Mouse (Mus musculus) midbrain, embryonic 11.5 days (tissue): Measurements from ENCODE around the gene Rbfox1. TPM values are rescaled to one million over a fixed set of nuclear protein-coding genes. Genes with fewer than 3 reads are reported as not detected.

ENCODE experiments used
- ATAC-seq: fragments of 200-750 bp; cut with Nextera tagmentation; 2 replicates; pipeline ENCODE4 v1.8.0; 2017; ENCODE audit warnings: moderate TSS enrichment, moderate library complexity; ENCODE audit not compliant: low FRiP score
- DNase-seq: peaks from one replicate; pipeline ENCODE4 v3.0.0; 2015; ENCODE audit warnings: low spot score; ENCODE audit errors: missing footprints
- H3K27ac ChIP-seq: fragments of 300-500 bp; sonication (generic); 2 replicates; pipeline ENCODE4 v1.5.1; 2014; ENCODE audit warnings: low read depth, low read length
- H3K27me3 ChIP-seq: fragments of 300-500 bp; sonication (generic); 2 replicates; pipeline ENCODE4 v1.6.1; 2014; ENCODE audit warnings: mild to moderate bottlenecking, low read length, moderate library complexity, mixed read lengths; ENCODE audit not compliant: control insufficient read depth, insufficient read depth
- H3K36me3 ChIP-seq: fragments of 300-500 bp; sonication (generic); 2 replicates; pipeline ENCODE4 v1.6.1; 2014; ENCODE audit warnings: mild to moderate bottlenecking, low read length, moderate library complexity, mixed read lengths; ENCODE audit not compliant: control insufficient read depth, insufficient read depth
- H3K4me1 ChIP-seq: fragments of 300-500 bp; sonication (generic); 2 replicates; pipeline ENCODE4 v1.6.1; 2014; ENCODE audit warnings: low read length; ENCODE audit not compliant: control insufficient read depth, insufficient read depth
- H3K4me2 ChIP-seq: fragments of 300-500 bp; sonication (generic); 2 replicates; pipeline ENCODE4 v1.6.1; 2014; ENCODE audit warnings: mild to moderate bottlenecking, moderate library complexity
- H3K4me3 ChIP-seq: fragments of 300-500 bp; sonication (generic); 2 replicates; pipeline ENCODE4 v1.5.1; 2014; ENCODE audit warnings: low read depth, low read length
- H3K9ac ChIP-seq: fragments of 300-500 bp; sonication (generic); 2 replicates; pipeline ENCODE4 v1.6.1; 2014; ENCODE audit warnings: low read length
- H3K9me3 ChIP-seq: fragments of 300-500 bp; sonication (generic); 2 replicates; pipeline ENCODE4 v1.6.1; 2016; ENCODE audit warnings: low read length; ENCODE audit not compliant: control insufficient read depth
- WGBS: fragments of 180-500 bp; shearing (Covaris S2); extraction: QIAGEN DNeasy Blood & Tissue Kit; methylation state at CpG from one replicate; pipeline ENCODE4 v1.1.7; 2014; 5-methylcytosine and 5-hydroxymethylcytosine counted together
- polyA plus RNA-seq: library from polyadenylated mRNA; unstranded; fragments of >200 nt; fragmentation: Nextera tagmentation; extraction: Ambion mirVana; gene quantifications from 2 replicates; pipeline ENCODE4 v1.2.1, GENCODE M21; 2014

Gene Rbfox1
- polyA plus RNA-seq, 1 experiment from 2014 or later = 6.1 TPM

GRCm38 (mm10) chr16:6414846-6415245 lies 529.7 kb downstream of the Rbfox1 start:
- Histone ChIP-seq H3K27me3 (no peaks in the 10 kb centered on the region), H3K27ac (no peak overlapping the region), H3K4me2 (no peak overlapping the region), H3K4me3 (no peak overlapping the region), H3K4me1 (no peaks in the 10 kb centered on the region), H3K9me3 (no peaks in the 10 kb centered on the region), H3K36me3 (no peaks in the 10 kb centered on the region), H3K9ac (no peak overlapping the region)
- WGBS = 29% methylated on average over 2 of the region's 2 CpGs
- ATAC-seq (no peak), DNase-seq (no peak)

GRCm38 (mm10) chr16:6421623-6422145 lies 536.5 kb downstream of the Rbfox1 start:
- H3K9me3 ChIP-seq = no peaks in the 10 kb centered on the region; the same call in 1 of the 2 replicates
- ATAC-seq (no peak), DNase-seq (no peak)
- H3K9ac ChIP-seq = no peak overlapping the region
- no peak overlapping the region for H3K27ac ChIP-seq
- no peaks in the 10 kb centered on the region for H3K27me3 ChIP-seq
- no peak overlapping the region for H3K4me3 ChIP-seq
- no peak overlapping the region for H3K4me2 ChIP-seq
- 75% methylated on average over 3 of the region's 3 CpGs for WGBS
- no peaks in the 10 kb centered on the region for H3K4me1 ChIP-seq
- H3K36me3 ChIP-seq = no peaks in the 10 kb centered on the region

GRCm38 (mm10) chr16:6423878-6424409 lies 538.8 kb downstream of the Rbfox1 start:
- no peaks in the 10 kb centered on the region; the same call in 1 of the 2 replicates for H3K9me3 ChIP-seq
- H3K9ac ChIP-seq = no peak overlapping the region
- H3K27ac ChIP-seq = no peak overlapping the region
- H3K4me3 ChIP-seq = no peak overlapping the region
- H3K36me3 ChIP-seq = no peaks in the 10 kb centered on the region
- 90% methylated on average over 4 of the region's 4 CpGs for WGBS
- DNase-seq = no peak
- no peaks in the 10 kb centered on the region for H3K4me1 ChIP-seq
- ATAC-seq = no peak
- no peaks in the 10 kb centered on the region for H3K27me3 ChIP-seq
- H3K4me2 ChIP-seq = no peak overlapping the region

- no peak for DNase-seq
- Histone ChIP-seq H3K9ac (no peak overlapping the region), H3K27me3 (no peaks in the 10 kb centered on the region), H3K9me3 (no peaks in the 10 kb centered on the region; the same call in 1 of the 2 replicates), H3K4me2 (no peak overlapping the region), H3K27ac (no peak overlapping the region), H3K4me1 (no peaks in the 10 kb centered on the region), H3K4me3 (no peak overlapping the region), H3K36me3 (no peaks in the 10 kb centered on the region)
- WGBS = 70% methylated on average over 2 of the region's 2 CpGs
- no peak for ATAC-seq
Measured at GRCm38 (mm10) chr16:6424738-6425137, 539.6 kb downstream of the Rbfox1 start.

GRCm38 (mm10) chr16:6427292-6428281 lies 542.4 kb downstream of the Rbfox1 start:
- Histone ChIP-seq H3K9ac (no peak overlapping the region), H3K4me1 (no peaks in the 10 kb centered on the region), H3K27me3 (no peaks in the 10 kb centered on the region), H3K36me3 (no peaks in the 10 kb centered on the region), H3K4me2 (no peak overlapping the region), H3K27ac (no peak overlapping the region), H3K9me3 (no peaks in the 10 kb centered on the region), H3K4me3 (no peak overlapping the region)
- 78% methylated on average over 12 of the region's 12 CpGs for WGBS
- DNase-seq = no peak
- no peak for ATAC-seq

GRCm38 (mm10) chr16:6430981-6431380 lies 545.8 kb downstream of the Rbfox1 start:
- 88% methylated on average over 2 of the region's 2 CpGs for WGBS
- no peak for ATAC-seq
- no peak for DNase-seq
- H3K4me1 ChIP-seq = no peaks in the 10 kb centered on the region
- H3K4me2 ChIP-seq = no peak overlapping the region
- H3K9me3 ChIP-seq = no peaks in the 10 kb centered on the region
- H3K27ac ChIP-seq = no peak overlapping the region
- H3K27me3 ChIP-seq = no peaks in the 10 kb centered on the region
- no peaks in the 10 kb centered on the region for H3K36me3 ChIP-seq
- no peak overlapping the region for H3K9ac ChIP-seq
- no peak overlapping the region for H3K4me3 ChIP-seq

GRCm38 (mm10) chr16:6436445-6436844 lies 551.3 kb downstream of the Rbfox1 start:
- H3K4me3 ChIP-seq = no peak overlapping the region
- H3K4me2 ChIP-seq = no peak overlapping the region
- H3K27ac ChIP-seq = no peak overlapping the region
- WGBS = 56% methylated on average over 2 of the region's 2 CpGs
- no peak for ATAC-seq
- DNase-seq = no peak
- H3K27me3 ChIP-seq = no peaks in the 10 kb centered on the region
- no peaks in the 10 kb centered on the region for H3K36me3 ChIP-seq
- H3K9me3 ChIP-seq = no peaks in the 10 kb centered on the region
- no peaks in the 10 kb centered on the region for H3K4me1 ChIP-seq
- H3K9ac ChIP-seq = no peak overlapping the region

GRCm38 (mm10) chr16:6448250-6448649 lies 563.1 kb downstream of the Rbfox1 start:
- Histone ChIP-seq H3K4me3 (no peak overlapping the region), H3K4me1 (no peaks in the 10 kb centered on the region), H3K9ac (no peak overlapping the region), H3K27me3 (no peaks in the 10 kb centered on the region), H3K9me3 (no peaks in the 10 kb centered on the region), H3K36me3 (no peaks in the 10 kb centered on the region), H3K4me2 (no peak overlapping the region), H3K27ac (no peak overlapping the region)
- DNase-seq = no peak
- WGBS = 61% methylated on average over 5 of the region's 5 CpGs
- no peak for ATAC-seq

- WGBS = 77% methylated on average over 3 of the region's 3 CpGs
- Histone ChIP-seq H3K27ac (no peak overlapping the region), H3K4me1 (no peaks in the 10 kb centered on the region), H3K9ac (no peak overlapping the region), H3K27me3 (no peaks in the 10 kb centered on the region), H3K4me3 (no peak overlapping the region), H3K36me3 (no peaks in the 10 kb centered on the region), H3K9me3 (no peaks in the 10 kb centered on the region), H3K4me2 (no peak overlapping the region)
- no peak for ATAC-seq
- no peak for DNase-seq
Measured at GRCm38 (mm10) chr16:6455349-6455748, 570.2 kb downstream of the Rbfox1 start.
